Mouse (Mus musculus) liver, embryonic 11.5 days (tissue): ENCODE data around the gene Ctsc. TPM values are rescaled to one million over a fixed set of nuclear protein-coding genes. Genes with fewer than 3 reads are reported as not detected.

ENCODE experiments used
- ATAC-seq: fragments of 200-750 bp; cut with Nextera tagmentation; replicated peaks from 2 replicates; pipeline ENCODE4 v1.8.0; 2017; ENCODE audit warnings: moderate number of reproducible peaks, mild to moderate bottlenecking, moderate TSS enrichment, moderate library complexity; ENCODE audit not compliant: low FRiP score
- DNase-seq: peaks from one replicate; pipeline ENCODE4 v3.0.0-alpha.2; 2017; ENCODE audit warnings: low spot score
- H3K27ac ChIP-seq: fragments of 300-500 bp; sonication (generic); 2 replicates; pipeline ENCODE4 v1.5.1; 2014; ENCODE audit warnings: mild to moderate bottlenecking, low read depth, low read length, control low read depth
- H3K27me3 ChIP-seq: fragments of 300-500 bp; sonication (generic); replicated peaks from 2 replicates; pipeline ENCODE4 v1.6.1; 2014; ENCODE audit warnings: low read length, mixed read lengths; ENCODE audit not compliant: control insufficient read depth, insufficient read depth
- H3K36me3 ChIP-seq: fragments of 300-500 bp; sonication (generic); 2 replicates; pipeline ENCODE4 v1.6.1; 2014; ENCODE audit warnings: mild to moderate bottlenecking, low read length, moderate library complexity, mixed read lengths; ENCODE audit not compliant: control insufficient read depth, insufficient read depth
- H3K4me1 ChIP-seq: fragments of 300-500 bp; sonication (generic); replicated peaks from 2 replicates; pipeline ENCODE4 v1.6.1; 2014; ENCODE audit warnings: low read length, mixed read lengths; ENCODE audit not compliant: control insufficient read depth, insufficient read depth
- H3K4me2 ChIP-seq: fragments of 300-500 bp; sonication (generic); 2 replicates; pipeline ENCODE4 v1.6.1; 2014; ENCODE audit warnings: mild to moderate bottlenecking, control low read depth, moderate library complexity
- H3K4me3 ChIP-seq: fragments of 300-500 bp; sonication (generic); 2 replicates; pipeline ENCODE4 v1.5.1; 2014; ENCODE audit warnings: low read depth, low read length, control low read depth
- H3K9ac ChIP-seq: fragments of 300-500 bp; sonication (generic); 2 replicates; pipeline ENCODE4 v1.6.1; 2014; ENCODE audit warnings: low read depth, low read length, control low read depth
- H3K9me3 ChIP-seq: fragments of 300-500 bp; sonication (generic); 2 replicates; pipeline ENCODE4 v1.6.1; 2016; ENCODE audit warnings: low read length, inconsistent platforms, mixed read lengths; ENCODE audit not compliant: control insufficient read depth
- WGBS: fragments of 180-500 bp; shearing (Covaris S2); extraction: QIAGEN DNeasy Blood & Tissue Kit; methylation state at CpG from one replicate; pipeline ENCODE4 v1.1.7; 2014; 5-methylcytosine and 5-hydroxymethylcytosine counted together
- polyA plus RNA-seq: library from polyadenylated mRNA; unstranded; fragments of >200 nt; fragmentation: Nextera tagmentation; extraction: Ambion mirVana; gene quantifications from 2 replicates; pipeline ENCODE4 v1.2.1, GENCODE M21; 2014

The Ctsc gene
- polyA plus RNA-seq, 1 experiment from 2014 or later: 63.9 TPM

DNA sequence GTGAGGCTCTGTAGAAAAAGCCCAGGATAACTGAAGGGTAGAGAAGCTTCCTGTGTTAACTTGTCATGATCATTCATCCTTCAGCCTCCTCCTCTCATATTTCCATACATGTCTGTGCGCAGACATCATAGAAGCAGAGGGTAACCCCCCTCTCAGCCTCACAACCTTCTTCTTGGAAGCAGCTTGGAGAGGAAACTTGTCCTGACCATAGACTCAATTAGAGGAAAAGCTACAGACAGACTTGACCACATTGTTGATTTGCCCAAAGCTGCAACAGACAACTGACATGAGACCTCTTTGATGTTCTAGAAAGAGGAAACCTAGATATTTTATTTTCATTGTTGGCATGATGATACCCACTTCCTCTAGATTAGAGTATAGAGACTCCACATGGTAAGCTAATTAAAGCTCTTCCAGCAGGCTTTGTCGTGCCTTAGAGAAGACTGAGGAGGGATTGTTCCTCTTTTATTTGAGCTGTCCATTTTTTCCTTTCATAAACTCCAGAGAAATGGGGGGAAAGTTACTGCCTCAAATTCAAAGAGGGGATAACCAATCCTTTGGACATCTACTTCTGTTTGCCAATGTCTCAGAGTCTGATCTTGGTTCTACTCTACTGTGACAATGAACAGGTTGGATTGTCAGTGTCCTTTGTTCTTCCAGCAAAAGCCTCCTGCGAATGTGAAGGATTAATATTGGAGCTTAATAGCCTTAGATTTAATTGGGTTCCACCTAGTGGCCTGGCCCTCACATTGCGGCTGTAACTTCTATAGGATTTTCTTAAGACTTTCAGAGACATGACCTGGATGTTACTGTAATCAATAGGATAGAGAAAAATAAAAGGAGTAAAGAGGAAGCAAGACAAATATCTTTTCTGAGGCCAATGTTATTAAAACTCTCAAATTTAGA lies 79.2 kb downstream of the Ctsc start:
- H3K9me3 ChIP-seq: no peaks in the 10 kb centered on the region
- H3K4me1 ChIP-seq: no peaks in the 10 kb centered on the region
- WGBS: 45% methylated on average over 4 of the region's 4 CpGs
- H3K9ac ChIP-seq: no peak overlapping the region
- DNase-seq (no peak), ATAC-seq (no peak)
- H3K27me3 ChIP-seq: no peaks in the 10 kb centered on the region
- H3K4me3 ChIP-seq: no peak overlapping the region
- H3K4me2 ChIP-seq: no peak overlapping the region
- H3K36me3 ChIP-seq: no peaks in the 10 kb centered on the region
- H3K27ac ChIP-seq: no peak overlapping the region

DNA sequence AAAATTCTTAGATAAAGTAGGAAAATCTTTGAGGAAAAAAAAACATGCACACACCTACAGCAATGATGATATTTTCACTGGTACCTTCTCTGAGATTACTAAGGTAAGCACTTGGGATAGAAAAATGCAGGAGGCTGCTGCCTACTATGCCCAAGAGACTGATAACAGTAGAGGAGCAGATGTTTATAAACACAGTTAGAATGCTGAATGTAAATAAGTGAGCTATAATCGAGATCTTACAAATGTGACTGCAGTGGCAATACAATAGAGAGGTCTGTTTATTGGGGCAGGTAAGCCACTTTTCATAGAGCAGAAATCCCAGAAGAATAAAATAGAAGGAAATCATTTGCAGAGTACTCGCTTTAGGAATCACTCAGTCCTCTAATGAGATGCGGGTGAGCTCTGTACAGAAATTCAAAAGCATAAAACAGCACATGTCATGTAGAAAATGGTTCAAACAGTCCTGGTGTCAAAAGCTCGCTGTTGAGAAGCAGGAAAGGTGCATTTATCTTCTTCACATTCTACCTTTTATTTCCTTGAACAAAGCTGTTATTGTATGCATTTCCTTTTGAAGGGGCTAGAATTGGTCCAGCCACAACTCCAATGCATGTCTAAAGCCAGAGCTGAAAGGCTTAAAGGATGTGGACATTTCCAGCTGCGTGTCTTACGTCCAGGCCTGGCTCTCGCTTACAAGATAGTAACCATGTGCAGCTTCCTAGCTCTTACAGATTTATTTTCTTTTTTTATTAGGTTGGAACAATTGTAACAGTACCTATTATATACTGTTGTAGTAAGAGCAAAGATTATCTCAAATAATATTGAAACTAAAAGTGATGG lies 80.4 kb downstream of the Ctsc start:
- Histone ChIP-seq H3K4me3 (no peak overlapping the region), H3K27ac (no peak overlapping the region), H3K27me3 (no peaks in the 10 kb centered on the region), H3K9me3 (no peaks in the 10 kb centered on the region), H3K9ac (no peak overlapping the region), H3K4me1 (no peaks in the 10 kb centered on the region), H3K4me2 (no peak overlapping the region), H3K36me3 (no peaks in the 10 kb centered on the region)
- 72% methylated on average over 7 of the region's 7 CpGs for WGBS
- ATAC-seq (no peak), DNase-seq (no peak)

Other genes starting within 250 kb of the Ctsc start
- 5.8 and 6.4 TPM in 2 replicates for gene Rab38, start 152.2 kb downstream of the Ctsc start, polyA plus RNA-seq